Mouse (Mus musculus): Measurements from ENCODE around the gene Ppl. TPM values are rescaled to one million over a fixed set of nuclear protein-coding genes. Genes with fewer than 3 reads are reported as not detected.

The Ppl gene
- 1 to 10 TPM; 3.3 to 3.9 TPM for total RNA-seq (2021)
- long read RNA-seq, experiment 1, full-length matches to known transcripts = 1 of 2 reads
- long read RNA-seq, experiment 1, partial matches to known transcripts = 1 of 2 reads
- long read RNA-seq, experiment 1, other reads (novel, unspliced or antisense) = 0 of 2 reads
- long read RNA-seq, experiment 2, full-length matches to known transcripts = 1 of 3 reads
- long read RNA-seq, experiment 2, partial matches to known transcripts = 1 of 3 reads
- long read RNA-seq, experiment 2, other reads (novel, unspliced or antisense) = 1 of 3 reads

GRCm38 (mm10) chr16:5132401-5132801 is at the start of gene Ppl:
TSS of gene Ppl (minus strand) at chr16:5132421.
- DNase-seq = peak; percentile 43 to 50
- intact Hi-C loops (cut with DNase I) = no loop called here

GRCm38 (mm10) chr16:5172636-5173035 is 40.4 kb upstream of the Ppl start:
- DNase-seq = no peak
- intact Hi-C loops (cut with DNase I) = no loop called here

DNA sequence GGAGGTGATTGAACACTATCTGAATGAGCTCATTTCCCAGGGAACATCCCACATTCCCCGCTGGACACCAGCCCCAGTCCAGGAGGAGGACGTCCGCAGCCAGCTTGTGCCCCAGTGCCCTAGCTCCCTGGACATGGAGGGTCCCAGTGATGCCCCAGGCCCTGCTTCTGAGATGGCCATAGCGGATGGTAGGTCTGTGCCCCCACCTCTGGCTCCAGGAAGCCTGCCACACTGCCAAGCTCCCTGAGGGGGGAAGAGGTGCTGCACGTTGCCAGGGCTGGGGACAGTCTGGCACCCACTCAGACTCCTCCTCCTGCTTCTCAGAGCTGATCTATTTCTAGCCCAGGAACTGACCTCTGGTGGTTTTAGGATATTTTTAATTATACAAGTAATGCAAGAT is 36.6 kb upstream of the Ppl start:
- peak; percentile 62 to 72 for DNase-seq
- intact Hi-C loops (cut with DNase I) = no loop called here

DNA sequence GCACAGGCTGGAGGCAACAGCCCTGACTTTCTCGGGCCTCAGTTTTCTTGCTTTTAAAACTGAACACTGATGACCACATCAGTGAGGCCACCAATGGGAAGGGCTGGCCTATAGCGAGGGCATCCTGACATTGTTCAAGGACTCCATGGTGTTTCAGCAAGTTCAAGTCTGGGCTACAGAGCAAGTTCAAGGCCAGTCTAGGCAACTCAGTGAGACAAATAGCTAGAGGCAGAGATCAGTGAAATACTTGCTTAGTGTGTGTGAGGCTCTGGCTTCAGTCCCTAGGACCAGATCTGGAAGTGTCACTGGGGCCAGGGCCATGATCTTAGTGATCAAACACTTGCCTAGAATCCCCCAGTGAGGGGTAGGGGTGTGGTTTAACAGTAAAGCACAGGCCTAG is 35.8 kb upstream of the Ppl start:
- no peak for DNase-seq
- intact Hi-C loops (cut with DNase I) = no loop called here

DNA sequence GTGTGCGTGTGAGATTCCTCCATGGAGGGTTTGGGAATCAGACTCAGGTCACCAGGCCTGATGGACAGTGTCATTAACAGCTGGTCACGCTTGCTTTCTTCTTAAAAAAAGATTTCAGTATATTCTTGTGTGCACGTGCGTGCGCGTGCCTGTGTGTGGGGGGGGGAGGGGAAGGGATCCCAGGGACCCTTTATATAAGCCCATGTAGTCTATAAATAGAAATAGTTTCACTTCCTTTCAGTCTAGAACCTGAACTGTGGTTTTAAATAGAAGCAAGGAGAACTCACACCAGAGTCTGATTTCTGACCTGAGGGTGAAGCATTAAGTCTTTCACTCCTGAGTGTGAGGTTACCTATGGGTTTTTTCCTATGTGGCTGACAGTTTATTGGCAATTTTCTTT is 32.1 kb upstream of the Ppl start:
- no peak for DNase-seq
- intact Hi-C loops (cut with DNase I) = no loop called here

DNA sequence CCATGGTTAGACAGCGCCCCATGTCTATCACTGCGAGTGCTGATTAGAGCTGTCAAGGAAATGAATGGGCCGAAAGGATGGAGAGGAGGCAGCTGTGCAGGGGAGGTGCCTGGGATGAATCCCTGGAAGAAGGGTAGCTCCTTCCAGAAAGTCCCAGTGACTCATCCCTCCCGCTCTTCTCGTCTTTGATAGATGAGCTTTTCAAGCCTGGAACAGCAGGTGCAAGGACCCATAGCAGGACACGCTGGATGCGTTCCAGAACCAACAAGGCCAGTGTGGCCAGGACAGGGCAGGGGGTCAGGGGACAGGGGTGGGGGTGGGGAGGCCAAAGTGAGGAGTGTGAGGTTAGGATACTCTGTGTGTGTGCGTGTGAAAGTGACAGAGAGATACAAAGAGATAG is 27.0 kb upstream of the Ppl start:
- intact Hi-C loops (cut with DNase I) = no loop called here
- no peak for DNase-seq

DNA sequence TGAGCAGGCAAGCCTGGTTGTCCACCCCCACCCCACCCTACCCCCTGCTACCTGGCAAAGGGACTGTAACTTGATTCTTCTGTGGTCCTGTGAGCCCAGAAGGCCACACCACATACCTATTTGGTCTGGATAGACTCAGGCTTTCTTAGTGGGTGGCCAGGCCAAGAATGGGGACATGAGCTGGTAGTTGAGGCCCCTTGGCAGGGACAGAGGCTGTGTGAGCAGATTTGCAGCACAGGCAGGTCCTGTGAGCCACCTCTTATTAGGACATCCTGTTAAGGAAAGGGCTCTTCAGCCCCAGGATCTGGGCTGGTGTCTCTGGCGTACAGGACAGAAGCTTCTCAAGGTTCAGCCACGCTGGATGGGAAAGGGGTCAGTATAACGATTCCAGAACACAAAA is 24.9 kb upstream of the Ppl start:
- intact Hi-C loops (cut with DNase I) = no loop called here

GRCm38 (mm10) chr16:5156495-5156894 is 24.3 kb upstream of the Ppl start:
- intact Hi-C loops (cut with DNase I) = no loop called here
- no peak for DNase-seq

More for the DNA sequence above, 24.9 kb upstream of the Ppl start:
- no peak for DNase-seq

DNA sequence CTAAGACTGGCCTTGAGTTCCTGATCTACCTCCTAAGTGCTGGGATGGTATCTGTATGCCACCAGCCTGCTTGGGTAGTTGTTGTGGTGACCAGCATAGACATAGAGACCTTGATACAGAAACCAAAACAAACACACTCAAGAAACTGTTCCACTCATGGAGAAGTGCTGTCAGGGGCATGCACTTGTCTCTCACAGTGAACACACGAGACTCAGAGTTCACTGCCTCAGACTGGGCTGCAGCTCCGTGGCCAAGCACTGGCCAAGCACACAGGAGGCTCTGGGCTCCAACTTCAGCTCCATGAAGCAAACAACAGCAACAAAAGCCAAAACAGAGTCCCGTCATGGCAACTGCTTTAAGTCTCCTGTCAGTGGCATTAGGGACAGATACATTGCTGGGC is 22.8 kb upstream of the Ppl start:
- DNase-seq = no peak
- intact Hi-C loops (cut with DNase I) = no loop called here

DNA sequence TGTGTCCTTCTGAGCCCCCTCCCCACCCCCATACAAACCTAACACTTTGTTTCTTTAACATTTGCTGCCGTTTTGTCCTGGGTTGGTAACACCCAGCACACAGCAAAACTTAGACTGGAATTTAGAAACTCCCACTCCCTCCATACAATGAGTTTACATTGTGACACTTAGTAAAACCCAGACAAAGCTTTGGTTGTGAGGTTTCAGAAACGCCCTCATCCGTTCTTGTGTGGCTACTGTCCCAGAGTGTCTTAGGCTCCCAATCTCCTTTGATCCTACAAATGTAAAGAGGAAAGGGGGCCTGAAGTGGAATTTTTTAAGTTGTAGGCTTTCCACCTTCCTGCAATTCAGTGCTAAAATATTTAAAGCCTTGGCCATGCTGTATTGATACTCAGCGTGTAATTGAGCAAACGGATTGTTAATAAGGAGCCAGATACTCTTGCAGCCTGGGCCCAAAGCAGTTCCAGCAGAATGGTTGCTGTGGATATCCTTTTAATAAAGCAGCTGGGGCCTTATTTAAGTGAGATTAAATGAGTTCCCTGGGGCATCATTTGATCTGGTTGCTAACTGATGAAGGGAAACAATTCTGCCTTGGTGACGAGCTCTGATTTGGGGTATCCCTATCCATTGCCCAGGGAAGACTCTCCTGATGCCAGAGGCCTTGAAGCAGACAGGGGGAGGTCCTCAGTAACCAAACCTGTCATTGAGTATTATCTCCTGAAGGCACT is 21.2 kb upstream of the Ppl start:
- intact Hi-C loops (cut with DNase I) = no loop called here
- no peak for DNase-seq

DNA sequence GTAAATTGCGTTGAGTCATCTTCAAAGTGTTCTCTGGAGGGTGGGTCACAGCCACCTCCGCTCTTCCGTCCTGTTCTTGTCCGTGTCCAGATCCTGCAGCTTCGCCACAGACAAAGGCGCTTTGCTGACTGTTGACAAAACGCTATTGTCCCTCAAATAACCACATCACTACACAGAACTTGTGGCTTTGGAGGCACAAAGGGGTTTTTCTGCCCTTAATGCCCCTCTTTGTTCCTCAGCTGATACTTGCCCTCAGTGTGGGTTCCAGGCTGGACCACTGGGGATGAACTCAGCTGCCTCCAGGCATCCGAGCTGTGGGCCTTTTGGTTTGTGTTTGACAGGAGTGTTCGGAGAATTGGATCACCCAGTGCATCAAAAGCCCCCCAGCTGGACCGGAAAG is 18.3 kb upstream of the Ppl start:
- DNase-seq = no peak
- intact Hi-C loops (cut with DNase I) = no loop called here

- DNase-seq = no peak
- intact Hi-C loops (cut with DNase I) = loop anchor here (2.0 to 10.0 kb wide), 3 partner anchors 42 to 512 kb away; partner anchors contain the start of genes Dnaja3, Ubn1 and Vasn
Observed at GRCm38 (mm10) chr16:5147037-5147385, 14.8 kb upstream of the Ppl start, which contains the start of gene Sec14l5. TSS of gene Sec14l5 (plus strand) at chr16:5147109.

- intact Hi-C loops (cut with DNase I) = loop anchor here (2.0 to 10.0 kb wide), 3 partner anchors 42 to 512 kb away; partner anchors contain the start of genes Dnaja3, Ubn1 and Vasn
- peak; percentile 56 to 68 for DNase-seq
Observed at GRCm38 (mm10) chr16:5146367-5147036, 14.3 kb upstream of the Ppl start.

- intact Hi-C loops (cut with DNase I) = loop anchor here (1.0 to 10.0 kb wide), 3 partner anchors 93 to 511 kb away; partner anchors contain the start of genes Dnaja3, Ubn1 and Vasn
- DNase-seq = peak; percentile 62 to 82
Observed at GRCm38 (mm10) chr16:5145570-5145969, 13.3 kb upstream of the Ppl start.

GRCm38 (mm10) chr16:5139741-5140140 is 7.5 kb upstream of the Ppl start:
- intact Hi-C loops (cut with DNase I) = loop anchor here (5.0 to 10.0 kb wide), 2 partner anchors 67 to 505 kb away; partner anchors contain the start of genes Dnaja3 and Vasn
- peak; percentile 70 for DNase-seq

- intact Hi-C loops (cut with DNase I) = no loop called here
- DNase-seq = no peak
Observed at GRCm38 (mm10) chr16:5137006-5137540, 4.9 kb upstream of the Ppl start.

- peak; percentile 47 to 55 for DNase-seq
Observed at GRCm38 (mm10) chr16:5136505-5136904, 4.3 kb upstream of the Ppl start.

DNA sequence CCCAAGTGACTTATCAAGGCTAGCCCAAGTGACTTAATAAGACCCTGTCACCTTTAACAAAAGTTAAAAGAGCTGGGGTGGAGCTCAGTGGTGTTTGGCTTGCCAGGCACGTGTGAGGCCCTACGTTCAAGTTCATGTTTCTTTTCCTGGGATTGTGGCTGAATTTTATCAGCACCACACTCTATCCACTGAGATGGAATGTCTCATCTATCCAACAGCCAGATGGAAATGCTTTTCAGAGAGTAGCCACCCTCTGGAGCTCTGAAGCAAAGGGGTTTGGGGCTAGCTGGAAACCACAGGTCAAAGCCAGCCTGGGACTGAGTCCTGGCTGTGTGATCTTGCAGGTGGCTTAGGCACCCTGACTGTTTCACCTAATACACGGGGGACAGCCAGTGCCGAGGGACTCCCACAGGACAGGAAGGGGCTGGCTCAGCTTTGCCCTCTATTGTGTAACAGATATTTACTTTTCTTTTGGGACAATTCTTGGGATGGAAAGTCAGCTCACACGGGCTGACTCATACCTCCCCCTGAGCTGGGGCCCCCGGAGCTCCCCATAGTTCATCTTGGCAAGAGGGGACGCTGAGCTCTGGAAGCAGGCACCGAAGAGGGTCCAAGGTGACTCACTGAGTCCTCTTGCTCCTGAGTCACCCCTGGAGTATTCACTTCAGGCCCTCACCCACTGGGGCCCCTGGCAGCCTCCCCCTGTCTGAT is 3.5 kb upstream of the Ppl start:
- peak in 1 of 2 experiments; percentile 23 for DNase-seq
- intact Hi-C loops (cut with DNase I) = no loop called here

More at GRCm38 (mm10) chr16:5136505-5136904, 4.3 kb upstream of the Ppl start:
- intact Hi-C loops (cut with DNase I) = no loop called here

DNA sequence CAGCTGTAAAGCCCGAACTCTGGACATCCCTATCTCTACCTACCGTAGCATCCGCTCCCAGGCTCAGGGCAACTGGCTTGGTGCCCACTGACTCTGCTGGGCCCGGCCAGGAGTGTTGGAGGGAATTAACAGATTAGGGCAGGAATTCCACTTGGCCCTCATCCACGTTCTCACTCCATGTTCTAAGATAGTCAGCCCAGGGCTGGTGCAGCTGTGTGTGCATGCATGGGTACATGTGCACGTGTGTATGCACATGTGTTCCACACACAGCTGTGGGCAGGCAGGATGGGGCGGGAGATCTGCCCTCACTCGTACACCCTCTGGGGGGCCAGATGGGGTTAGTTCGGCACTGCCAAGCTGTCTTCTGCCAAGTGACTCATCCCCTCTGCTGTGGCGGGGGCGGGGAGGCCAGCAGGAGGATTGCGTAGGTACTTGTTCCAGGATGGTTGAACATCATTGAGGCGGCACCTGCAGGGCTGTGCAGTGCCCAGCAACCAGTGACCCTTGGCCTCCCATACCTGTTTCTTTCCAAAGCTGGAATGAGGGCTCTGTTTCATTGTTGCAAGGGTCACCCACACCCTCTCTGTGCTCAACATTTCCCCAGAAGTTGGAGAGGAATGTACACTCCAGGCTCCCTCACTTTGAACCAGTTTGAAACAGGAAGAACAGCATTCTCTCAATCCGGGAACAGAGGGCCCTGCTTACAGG is 2.6 kb upstream of the Ppl start:
- DNase-seq = peak; percentile 60 to 76
- intact Hi-C loops (cut with DNase I) = no loop called here
